Mouse (Mus musculus) myocyte (in vitro differentiated cells): ENCODE measurements around the gene Rab30. TPM values are rescaled to one million over a fixed set of nuclear protein-coding genes. Genes with fewer than 3 reads are reported as not detected.

Experiments
- H3K27me3 ChIP-seq: one replicate; pipeline ENCODE4 v1.6.1; 2011; ENCODE audit not compliant: control insufficient read depth, insufficient read depth, insufficient read length
- H3K36me3 ChIP-seq: one replicate; pipeline ENCODE4 v1.6.1; 2011; ENCODE audit not compliant: control insufficient read depth, insufficient read depth
- H3K4me2 ChIP-seq: one replicate; pipeline ENCODE4 v1.6.1; 2011; ENCODE audit warnings: low read depth, control low read depth
- H3K4me3 ChIP-seq: one replicate; pipeline ENCODE4 v1.5.1; 2011; ENCODE audit warnings: mild to moderate bottlenecking, control low read depth, moderate library complexity
- H3K79me2 ChIP-seq: one replicate; pipeline ENCODE4 v1.6.1; 2011; ENCODE audit not compliant: control insufficient read depth, insufficient read depth
- H3ac ChIP-seq: one replicate; pipeline ENCODE4 v1.6.1; 2011; ENCODE audit not compliant: control insufficient read depth, insufficient read length
- CEBPB ChIP-seq: IDR thresholded peaks from 2 replicates; pipeline ENCODE4 v1.6.1; 2011; ENCODE audit warnings: mild to moderate bottlenecking, moderate library complexity; ENCODE audit not compliant: poor library complexity, insufficient read depth, severe bottlenecking
- E2F4 ChIP-seq: IDR thresholded peaks from one replicate; pipeline ENCODE4 v1.6.1; 2011; ENCODE audit warnings: mild to moderate bottlenecking, control low read depth, moderate library complexity; ENCODE audit not compliant: insufficient read depth
- MAX ChIP-seq: IDR thresholded peaks from one replicate; pipeline ENCODE4 v1.6.1; 2011; ENCODE audit warnings: low read depth, mild to moderate bottlenecking, control low read depth
- MYOD1 ChIP-seq, 3 experiments: IDR thresholded peaks; one replicate each; pipeline ENCODE4 v1.6.1; 2011; ENCODE audit warnings: control low read depth in 2 of 3, low read depth in 2 of 3, mild to moderate bottlenecking in 2 of 3, moderate library complexity in 1 of 3; ENCODE audit not compliant: insufficient read length in 2 of 3, control insufficient read depth in 1 of 3
- MYOG ChIP-seq, 3 experiments: IDR thresholded peaks; one replicate each; pipeline ENCODE4 v1.6.1; 2011; ENCODE audit warnings: control low read depth in 2 of 3, low read depth in 2 of 3, mild to moderate bottlenecking in 2 of 3; ENCODE audit not compliant: insufficient read length in 2 of 3, control insufficient read depth in 1 of 3, insufficient read depth in 1 of 3
- POLR2A ChIP-seq: IDR thresholded peaks from one replicate; pipeline ENCODE4 v1.6.1; 2011; ENCODE audit warnings: low read depth, mild to moderate bottlenecking, control low read depth, moderate library complexity; ENCODE audit not compliant: insufficient read length
- POLR2AphosphoS2 ChIP-seq: IDR thresholded peaks from one replicate; pipeline ENCODE4 v1.6.1; 2011; ENCODE audit warnings: low read depth, control low read depth; ENCODE audit not compliant: insufficient read length
- REST ChIP-seq: IDR thresholded peaks from one replicate; pipeline ENCODE4 v1.6.1; 2011; ENCODE audit warnings: mild to moderate bottlenecking, control low read depth, moderate library complexity; ENCODE audit not compliant: insufficient read depth, insufficient read length
- SRF ChIP-seq: IDR thresholded peaks from one replicate; pipeline ENCODE4 v1.6.1; 2011; ENCODE audit warnings: low read depth; ENCODE audit not compliant: control insufficient read depth, insufficient read length
- TCF12 ChIP-seq: IDR thresholded peaks from one replicate; pipeline ENCODE4 v1.6.1; 2011; ENCODE audit warnings: mild to moderate bottlenecking, control low read depth; ENCODE audit not compliant: poor library complexity, insufficient read depth, severe bottlenecking
- TCF3 ChIP-seq: IDR thresholded peaks from one replicate; pipeline ENCODE4 v1.6.1; 2011; ENCODE audit warnings: low read depth, control low read depth; ENCODE audit not compliant: insufficient read length
- USF1 ChIP-seq: IDR thresholded peaks from one replicate; pipeline ENCODE4 v1.6.1; 2011; ENCODE audit warnings: low read depth, mild to moderate bottlenecking, control low read depth, moderate library complexity
- polyA plus RNA-seq: library from polyadenylated mRNA; unstranded; fragments of >200 nt; fragmentation: generic; extraction: Trizol; gene quantifications from one replicate; pipeline ENCODE4 v1.2.1, GENCODE M21; 2012; ENCODE audit warnings: missing spikeins

Gene Rab30
- polyA plus RNA-seq, 1 experiment = 2.7 TPM

DNA sequence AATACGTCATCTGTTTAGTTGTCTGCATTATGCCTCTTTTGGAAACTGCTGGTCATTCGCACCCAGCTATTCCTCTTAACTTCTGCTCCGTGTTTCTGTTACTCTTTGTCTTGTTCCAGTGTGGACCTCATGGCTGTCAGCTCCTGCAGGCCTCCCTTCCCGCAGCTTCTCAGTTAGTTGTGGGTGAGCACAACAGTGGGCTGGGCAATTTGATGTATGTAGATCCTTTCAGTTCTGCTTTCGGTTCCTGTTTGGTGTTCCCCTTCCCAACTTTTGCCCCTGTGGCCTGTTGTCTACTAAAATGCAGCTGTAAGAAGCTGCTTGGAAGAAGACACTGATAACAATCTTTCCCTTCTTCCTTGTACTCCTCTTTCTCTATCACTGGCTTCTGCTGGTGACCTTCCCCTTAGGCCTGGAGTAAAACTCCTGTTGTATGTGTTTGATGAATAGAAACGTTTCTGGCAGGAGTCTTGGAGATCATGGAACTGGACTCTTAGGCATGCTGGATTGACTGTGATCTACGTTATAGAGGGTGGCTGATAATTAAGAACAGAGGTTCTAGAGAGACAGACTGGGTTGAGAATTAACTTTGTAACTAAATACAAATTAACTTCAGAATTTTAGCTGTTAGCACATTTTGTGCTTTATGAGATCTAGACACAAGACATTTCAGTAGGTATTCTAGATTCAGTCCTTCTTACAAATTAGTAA, 137.3 kb downstream of the Rab30 start:
- Histone ChIP-seq H3K4me2 (no peak overlapping the region), H3K4me3 (no peak overlapping the region), H3K79me2 (no peaks in the 10 kb centered on the region), H3ac (no peak overlapping the region), H3K27me3 (no peaks in the 10 kb centered on the region), H3K36me3 (no peaks in the 10 kb centered on the region)
- TF ChIP-seq USF1 (no peak), TCF3 (no peak), E2F4 (no peak), SRF (no peak), TCF12 (no peak), CEBPB (no peak), MYOD1 (IDR thresholded peaks at IDR 0.05; ENCODE audit: control insufficient read depth in 1 of 3, insufficient read length in 2 of 3, low read depth in 2 of 3) (no peak), POLR2A (no peak)

GRCm38 (mm10) chr7:92883850-92884716, 142.7 kb downstream of the Rab30 start:
- TF ChIP-seq MYOG (IDR thresholded peaks at IDR 0.05; ENCODE audit: control insufficient read depth in 1 of 3, insufficient read depth in 1 of 3, insufficient read length in 2 of 3, low read depth in 2 of 3) = no peak
- TF ChIP-seq TCF3 = no peak
- no peak for TF ChIP-seq SRF
- TF ChIP-seq TCF12 = no peak
- TF ChIP-seq E2F4 = no peak
- no peak for TF ChIP-seq POLR2A
- no peak for TF ChIP-seq USF1
- TF ChIP-seq REST = no peak
- TF ChIP-seq POLR2AphosphoS2 = no peak
- no peaks in the 10 kb centered on the region for H3K79me2 ChIP-seq
- H3K36me3 ChIP-seq = peaks cover 3% of the 10 kb centered on the region
- H3K4me3 ChIP-seq = no peak overlapping the region
- no peak overlapping the region for H3ac ChIP-seq
- H3K27me3 ChIP-seq = no peaks in the 10 kb centered on the region
- no peak overlapping the region for H3K4me2 ChIP-seq

DNA sequence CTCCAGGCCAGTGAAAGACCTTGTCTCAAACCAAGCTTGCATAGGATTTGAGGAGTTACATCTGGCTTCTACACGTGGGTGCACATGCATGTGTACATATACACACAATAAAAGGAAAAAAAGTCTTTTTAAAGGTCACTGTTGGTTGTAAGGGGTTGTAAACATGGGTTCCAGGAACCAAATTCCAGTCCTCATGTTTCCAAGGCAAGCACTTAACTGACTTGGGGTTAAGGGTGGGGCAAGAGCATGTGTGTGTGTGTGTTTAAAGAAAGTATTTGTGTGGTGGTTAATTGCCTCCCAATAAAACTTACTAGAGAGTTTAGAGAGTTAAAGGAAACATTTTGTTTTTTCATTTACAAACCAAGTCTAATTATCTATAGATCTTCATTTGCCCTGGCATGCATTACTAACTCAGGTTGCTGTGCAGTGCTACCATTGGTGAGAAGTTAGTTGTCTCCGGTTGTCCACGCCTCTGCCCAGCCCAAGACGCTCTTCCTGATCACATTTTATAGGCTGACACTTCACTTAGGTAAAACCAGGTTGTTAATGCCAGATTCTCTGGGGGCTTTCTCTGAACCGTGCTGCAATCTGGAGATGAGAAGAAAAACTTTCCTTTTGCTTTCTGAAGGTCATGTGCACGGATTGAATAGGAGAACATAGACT, 143.7 kb downstream of the Rab30 start:
- H3K36me3 ChIP-seq = peaks cover 3% of the 10 kb centered on the region
- no peak overlapping the region for H3ac ChIP-seq
- H3K4me3 ChIP-seq = no peak overlapping the region
- TF ChIP-seq MYOG (IDR thresholded peaks at IDR 0.05; ENCODE audit: control insufficient read depth in 1 of 3, insufficient read depth in 1 of 3, insufficient read length in 2 of 3, low read depth in 2 of 3) = no peak
- no peak for TF ChIP-seq POLR2A
- no peak for TF ChIP-seq MYOD1 (IDR thresholded peaks at IDR 0.05; ENCODE audit: control insufficient read depth in 1 of 3, insufficient read length in 2 of 3, low read depth in 2 of 3)
- TF ChIP-seq SRF = no peak
- no peak for TF ChIP-seq E2F4
- TF ChIP-seq POLR2AphosphoS2 = no peak
- no peak for TF ChIP-seq MAX
- no peak for TF ChIP-seq USF1
- TF ChIP-seq CEBPB = no peak
- TF ChIP-seq REST = no peak
- TF ChIP-seq TCF12 = no peak
- TF ChIP-seq TCF3 = no peak
- no peak overlapping the region for H3K4me2 ChIP-seq
- no peaks in the 10 kb centered on the region for H3K79me2 ChIP-seq
- H3K27me3 ChIP-seq = no peaks in the 10 kb centered on the region

DNA sequence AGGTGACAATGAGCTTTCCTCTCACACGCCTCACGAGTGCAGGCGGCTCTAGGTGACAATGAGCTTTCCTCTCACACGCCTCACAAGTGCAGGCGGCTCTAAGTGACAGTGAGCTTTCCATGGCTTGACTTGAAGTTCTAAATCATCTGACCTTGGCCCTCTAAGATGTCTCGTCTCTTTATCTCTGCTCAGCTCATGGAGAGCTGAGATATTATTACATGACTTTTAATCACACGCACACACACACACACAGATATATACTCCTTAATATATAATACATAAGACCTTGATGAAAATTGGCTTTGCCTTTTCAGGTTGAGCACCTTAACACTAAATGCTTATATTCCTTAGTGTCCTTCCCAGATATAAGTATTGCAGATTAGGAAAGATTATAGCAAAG, 145.4 kb downstream of the Rab30 start:
- TF ChIP-seq POLR2AphosphoS2 (no peak), POLR2A (no peak), CEBPB (no peak), REST (no peak), MYOG (IDR thresholded peaks at IDR 0.05; ENCODE audit: control insufficient read depth in 1 of 3, insufficient read depth in 1 of 3, insufficient read length in 2 of 3, low read depth in 2 of 3) (no peak), MYOD1 (IDR thresholded peaks at IDR 0.05; ENCODE audit: control insufficient read depth in 1 of 3, insufficient read length in 2 of 3, low read depth in 2 of 3) (no peak), E2F4 (no peak), USF1 (no peak), TCF3 (no peak), MAX (no peak), TCF12 (no peak)
- no peak overlapping the region for H3K4me2 ChIP-seq
- H3K79me2 ChIP-seq = no peaks in the 10 kb centered on the region
- H3ac ChIP-seq = no peak overlapping the region
- no peaks in the 10 kb centered on the region for H3K27me3 ChIP-seq
- no peak overlapping the region for H3K4me3 ChIP-seq
- peaks cover 3% of the 10 kb centered on the region for H3K36me3 ChIP-seq
